Mouse (Mus musculus): ENCODE measurements around the gene Otud7a. TPM values are rescaled to one million over a fixed set of nuclear protein-coding genes. Genes with fewer than 3 reads are reported as not detected.

The Otud7a gene
- polyA plus RNA-seq (2015; fragmentation: Nextera tagmentation; extraction: Ambion mirVana) = 0.13 and 0.21 TPM in 2 replicates

DNA sequence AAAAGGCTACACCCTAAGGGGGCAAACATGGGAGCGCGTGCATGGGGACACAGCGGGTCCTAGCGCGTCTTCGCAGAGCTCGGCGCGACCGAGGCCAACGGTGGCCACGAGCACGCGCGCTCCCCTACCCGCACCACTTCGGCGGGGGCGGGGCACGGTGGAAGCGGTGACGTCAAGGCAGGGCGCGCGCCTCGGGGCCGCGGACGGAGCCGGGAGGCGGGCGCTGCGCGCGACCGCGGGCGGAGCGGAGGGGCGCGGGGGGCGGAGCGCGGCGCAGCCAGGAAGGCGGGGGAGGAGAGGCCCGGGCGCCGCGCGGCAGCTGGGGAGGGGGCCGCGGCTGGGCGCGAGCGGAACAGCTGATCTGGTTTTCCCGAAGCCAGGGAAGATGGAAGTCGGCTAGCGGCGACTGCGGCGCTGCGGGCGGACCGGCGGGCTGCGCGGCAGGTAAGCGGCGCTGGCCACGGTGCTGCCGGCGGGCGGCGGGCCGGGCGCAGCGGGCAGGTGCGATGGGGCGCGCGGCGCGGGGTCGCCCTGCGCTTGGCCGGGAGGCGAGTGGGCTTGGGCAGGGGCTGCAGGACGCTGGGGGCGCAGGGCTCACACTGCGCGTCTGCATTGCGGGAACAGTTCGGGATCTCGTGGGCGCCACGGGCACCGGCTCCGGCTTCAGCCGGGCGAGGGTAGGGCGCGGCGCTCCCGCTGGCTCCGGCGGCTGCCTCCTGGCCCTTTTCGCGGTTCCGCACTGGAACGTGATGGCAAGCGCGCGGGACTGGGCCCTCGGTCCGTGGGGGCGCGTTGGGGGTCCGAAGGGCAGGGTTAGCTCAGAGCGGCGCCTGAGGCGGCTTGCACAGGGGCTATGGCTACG, at the start of gene Otud7a:
Otud7a (plus strand) TSS at position 268 of the 862 bp plus-strand sequence.
- H3K27ac ChIP-seq (ENCODE audit: low read depth, low read length) = no peak within 1 kb of the TSS
- peaks cover 16% of the 10 kb centered on the region for H3K27me3 ChIP-seq (replicated peaks; ENCODE audit: control insufficient read depth, insufficient read depth, low read length)
- H3K9me3 ChIP-seq (ENCODE audit: control insufficient read depth) = no peaks in the 10 kb centered on the region
- H3K36me3 ChIP-seq (ENCODE audit: control insufficient read depth, insufficient read depth) = no peaks in the 10 kb centered on the region
- TF ChIP-seq CTCF (IDR thresholded peaks at IDR 0.05; ENCODE audit: low read depth) = no peak
- WGBS = under 1% methylated on average over 107 of the region's 123 CpGs
- ATAC-seq = peak; percentile 69
- H3K9ac ChIP-seq (ENCODE audit: low read depth, low read length) = no peak within 1 kb of the TSS
- no peaks in the 10 kb centered on the region for H3K4me1 ChIP-seq (replicated peaks; ENCODE audit: control insufficient read depth, insufficient read depth, low read length)
- peak within 1 kb of the TSS; percentile 96 for H3K4me2 ChIP-seq (replicated peaks; ENCODE audit: low read depth)
- H3K4me3 ChIP-seq (ENCODE audit: low read depth, low read length) = peak within 1 kb of the TSS; percentile 57

- Histone ChIP-seq H3K4me3 (ENCODE audit: low read depth, low read length) (no peak overlapping the region), H3K9me3 (ENCODE audit: control insufficient read depth) (no peaks in the 10 kb centered on the region), H3K4me1 (replicated peaks; ENCODE audit: control insufficient read depth, insufficient read depth, low read length) (no peaks in the 10 kb centered on the region), H3K4me2 (replicated peaks; ENCODE audit: low read depth) (no peak overlapping the region), H3K9ac (ENCODE audit: low read depth, low read length) (no peak overlapping the region), H3K27ac (ENCODE audit: low read depth, low read length) (no peak overlapping the region), H3K36me3 (ENCODE audit: control insufficient read depth, insufficient read depth) (no peaks in the 10 kb centered on the region), H3K27me3 (replicated peaks; ENCODE audit: control insufficient read depth, insufficient read depth, low read length) (no peaks in the 10 kb centered on the region)
- ATAC-seq = peak; percentile 2; the same call in 1 of the 2 replicates
- TF ChIP-seq CTCF (IDR thresholded peaks at IDR 0.05; ENCODE audit: low read depth) = no peak
Measured at GRCm38 (mm10) chr7:63405988-63406387, 38.6 kb upstream of the Otud7a start.

- Histone ChIP-seq H3K36me3 (ENCODE audit: control insufficient read depth, insufficient read depth) (no peaks in the 10 kb centered on the region), H3K4me1 (replicated peaks; ENCODE audit: control insufficient read depth, insufficient read depth, low read length) (no peaks in the 10 kb centered on the region), H3K4me2 (replicated peaks; ENCODE audit: low read depth) (peak overlapping the region; percentile 96), H3K4me3 (ENCODE audit: low read depth, low read length) (peak overlapping the region; percentile 57), H3K9me3 (ENCODE audit: control insufficient read depth) (no peaks in the 10 kb centered on the region), H3K27ac (ENCODE audit: low read depth, low read length) (no peak overlapping the region), H3K27me3 (replicated peaks; ENCODE audit: control insufficient read depth, insufficient read depth, low read length) (peaks cover 16% of the 10 kb centered on the region), H3K9ac (ENCODE audit: low read depth, low read length) (no peak overlapping the region)
- 28% methylated on average over 10 of the region's 10 CpGs for WGBS
- TF ChIP-seq CTCF (IDR thresholded peaks at IDR 0.05; ENCODE audit: low read depth) = no peak
- ATAC-seq = no peak
Measured at GRCm38 (mm10) chr7:63445346-63445700, 772 bp downstream of the Otud7a start.

DNA sequence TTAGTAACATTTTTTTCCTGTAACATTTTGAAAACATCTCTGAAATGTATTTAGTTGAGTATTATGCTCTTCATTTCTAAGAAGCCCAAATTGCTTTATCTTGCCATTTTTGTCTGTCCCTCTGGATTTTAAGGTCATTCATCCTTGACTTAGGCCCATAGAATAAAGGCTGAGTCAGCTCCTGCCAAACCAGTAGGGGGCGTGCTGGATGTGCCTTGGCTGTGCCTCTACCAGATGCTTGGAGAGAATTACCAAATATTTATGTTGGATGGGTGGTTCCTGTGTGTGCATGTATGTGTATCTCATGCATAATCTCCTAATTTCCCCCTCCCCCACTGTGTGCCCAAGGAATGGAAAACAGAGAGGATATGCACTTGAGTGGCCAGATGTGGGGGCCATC, 2.4 kb downstream of the Otud7a start:
- no peak for ATAC-seq
- H3K4me2 ChIP-seq (replicated peaks; ENCODE audit: low read depth) = no peak overlapping the region
- no peaks in the 10 kb centered on the region for H3K9me3 ChIP-seq (ENCODE audit: control insufficient read depth)
- H3K9ac ChIP-seq (ENCODE audit: low read depth, low read length) = no peak overlapping the region
- H3K27ac ChIP-seq (ENCODE audit: low read depth, low read length) = no peak overlapping the region
- H3K4me3 ChIP-seq (ENCODE audit: low read depth, low read length) = no peak overlapping the region
- no peak for TF ChIP-seq CTCF (IDR thresholded peaks at IDR 0.05; ENCODE audit: low read depth)
- no peaks in the 10 kb centered on the region for H3K36me3 ChIP-seq (ENCODE audit: control insufficient read depth, insufficient read depth)
- 20% methylated on average over 1 of the region's 1 CpGs for WGBS
- H3K4me1 ChIP-seq (replicated peaks; ENCODE audit: control insufficient read depth, insufficient read depth, low read length) = no peaks in the 10 kb centered on the region
- peaks cover 16% of the 10 kb centered on the region for H3K27me3 ChIP-seq (replicated peaks; ENCODE audit: control insufficient read depth, insufficient read depth, low read length)

GRCm38 (mm10) chr7:63455228-63455627, 10.7 kb downstream of the Otud7a start:
- TF ChIP-seq CTCF (IDR thresholded peaks at IDR 0.05; ENCODE audit: low read depth) = no peak
- Histone ChIP-seq H3K4me3 (ENCODE audit: low read depth, low read length) (no peak overlapping the region), H3K4me1 (replicated peaks; ENCODE audit: control insufficient read depth, insufficient read depth, low read length) (no peaks in the 10 kb centered on the region), H3K27ac (ENCODE audit: low read depth, low read length) (no peak overlapping the region), H3K4me2 (replicated peaks; ENCODE audit: low read depth) (no peak overlapping the region), H3K36me3 (ENCODE audit: control insufficient read depth, insufficient read depth) (no peaks in the 10 kb centered on the region), H3K27me3 (replicated peaks; ENCODE audit: control insufficient read depth, insufficient read depth, low read length) (no peaks in the 10 kb centered on the region), H3K9ac (ENCODE audit: low read depth, low read length) (no peak overlapping the region), H3K9me3 (ENCODE audit: control insufficient read depth) (no peaks in the 10 kb centered on the region)
- no peak for ATAC-seq
- 81% methylated on average over 3 of the region's 3 CpGs for WGBS

DNA sequence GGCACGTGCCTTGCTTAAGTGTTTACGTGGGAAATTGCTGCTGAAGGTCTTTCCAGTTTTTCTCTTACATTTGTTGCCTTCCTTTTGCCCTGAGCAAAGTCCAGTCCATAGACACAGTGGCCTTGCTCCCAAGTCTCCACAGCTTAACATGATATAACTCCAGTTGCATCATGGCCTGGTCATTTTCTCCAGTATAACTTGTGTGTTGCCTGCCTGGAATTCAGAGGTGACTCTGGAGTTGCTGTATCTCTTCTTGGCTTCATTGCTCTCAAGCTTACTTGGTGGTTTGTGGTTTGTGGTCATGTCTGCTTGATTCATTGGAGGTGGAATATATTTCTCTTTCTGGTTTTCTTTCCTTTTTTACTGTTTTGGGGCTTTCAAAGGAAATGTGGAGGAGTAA, 17.7 kb downstream of the Otud7a start:
- ATAC-seq = no peak

More for the DNA sequence above, 17.7 kb downstream of the Otud7a start:
- H3K36me3 ChIP-seq (ENCODE audit: control insufficient read depth, insufficient read depth) = no peaks in the 10 kb centered on the region
- H3K27ac ChIP-seq (ENCODE audit: low read depth, low read length) = no peak overlapping the region
- H3K9ac ChIP-seq (ENCODE audit: low read depth, low read length) = no peak overlapping the region
- H3K4me3 ChIP-seq (ENCODE audit: low read depth, low read length) = no peak overlapping the region
- H3K27me3 ChIP-seq (replicated peaks; ENCODE audit: control insufficient read depth, insufficient read depth, low read length) = no peaks in the 10 kb centered on the region
- WGBS = 47% methylated on average over 2 of the region's 2 CpGs
- no peaks in the 10 kb centered on the region for H3K9me3 ChIP-seq (ENCODE audit: control insufficient read depth)
- no peak for TF ChIP-seq CTCF (IDR thresholded peaks at IDR 0.05; ENCODE audit: low read depth)
- no peaks in the 10 kb centered on the region for H3K4me1 ChIP-seq (replicated peaks; ENCODE audit: control insufficient read depth, insufficient read depth, low read length)
- H3K4me2 ChIP-seq (replicated peaks; ENCODE audit: low read depth) = no peak overlapping the region
